Mouse (Mus musculus) liver, adult 2 months (tissue): ENCODE results near the gene Inhbc.

Source experiments
- CTCF ChIP-seq: fragments of 200-500 bp; IDR thresholded peaks from 2 replicates; pipeline ENCODE4 v1.5.1; 2011; ENCODE audit warnings: low read depth, low read length, control low read depth
- POLR2A ChIP-seq: fragments of 200-500 bp; IDR thresholded peaks from 2 replicates; pipeline ENCODE4 v1.6.1; 2011; ENCODE audit warnings: low read length, control low read depth; ENCODE audit not compliant: insufficient read depth; ENCODE audit errors: extremely low read depth

DNA sequence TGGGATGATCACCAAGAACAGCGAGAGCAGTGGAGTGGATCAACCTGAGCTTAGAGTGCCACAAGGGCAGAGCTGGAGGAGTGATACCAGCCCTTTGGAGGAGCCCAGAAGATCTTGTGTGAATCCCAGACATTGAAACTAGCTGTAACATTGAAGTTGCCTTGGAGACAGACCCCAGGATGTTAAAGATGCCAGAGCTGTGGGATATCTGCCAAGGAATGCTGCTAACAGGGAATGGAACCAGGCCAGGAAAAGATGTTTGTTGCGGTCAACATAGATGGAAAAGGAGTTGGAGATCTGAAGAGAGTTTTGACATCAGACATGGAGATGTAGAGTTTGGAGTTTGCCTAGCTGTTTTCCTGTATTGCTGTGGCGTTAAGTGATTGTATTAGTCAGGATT is 24.1 kb downstream of the Inhbc start:
- TF ChIP-seq CTCF (no peak), POLR2A (no peak)
